Mouse (Mus musculus): ENCODE measurements around the gene D3Ertd254e. TPM values are rescaled to one million over a fixed set of nuclear protein-coding genes. Genes with fewer than 3 reads are reported as not detected.

The D3Ertd254e gene
- polyA plus RNA-seq, 1 experiment from 2014 or later = 12.5 TPM

Other genes with a start within 250 kb of the D3Ertd254e start
- 101 and 103 TPM in 2 replicates for gene Dcun1d1, start 213.6 kb upstream of the D3Ertd254e start, polyA plus RNA-seq (2016; fragmentation: Nextera tagmentation; extraction: Ambion mirVana)
- gene Mccc1, start 150.3 kb upstream of the D3Ertd254e start, polyA plus RNA-seq (2016; fragmentation: Nextera tagmentation; extraction: Ambion mirVana) = 34.9 and 37.7 TPM in 2 replicates
- not detected in 2 replicates for gene Ccdc144b, start 97.5 kb upstream of the D3Ertd254e start, polyA plus RNA-seq (2016; fragmentation: Nextera tagmentation; extraction: Ambion mirVana)
- gene Acad9, start 85.0 kb upstream of the D3Ertd254e start, polyA plus RNA-seq (2016; fragmentation: Nextera tagmentation; extraction: Ambion mirVana) = 98.9 and 103 TPM in 2 replicates
- 0.18 TPM in 1 of 2 replicates, not detected in the other for gene Qrfpr, start 71.3 kb downstream of the D3Ertd254e start, polyA plus RNA-seq (2016; fragmentation: Nextera tagmentation; extraction: Ambion mirVana)

Measured in midbrain, embryonic 12.5 days (tissue).